8 mouse cellular contexts compared by ENCODE assay signal in the genomic region with DNA sequence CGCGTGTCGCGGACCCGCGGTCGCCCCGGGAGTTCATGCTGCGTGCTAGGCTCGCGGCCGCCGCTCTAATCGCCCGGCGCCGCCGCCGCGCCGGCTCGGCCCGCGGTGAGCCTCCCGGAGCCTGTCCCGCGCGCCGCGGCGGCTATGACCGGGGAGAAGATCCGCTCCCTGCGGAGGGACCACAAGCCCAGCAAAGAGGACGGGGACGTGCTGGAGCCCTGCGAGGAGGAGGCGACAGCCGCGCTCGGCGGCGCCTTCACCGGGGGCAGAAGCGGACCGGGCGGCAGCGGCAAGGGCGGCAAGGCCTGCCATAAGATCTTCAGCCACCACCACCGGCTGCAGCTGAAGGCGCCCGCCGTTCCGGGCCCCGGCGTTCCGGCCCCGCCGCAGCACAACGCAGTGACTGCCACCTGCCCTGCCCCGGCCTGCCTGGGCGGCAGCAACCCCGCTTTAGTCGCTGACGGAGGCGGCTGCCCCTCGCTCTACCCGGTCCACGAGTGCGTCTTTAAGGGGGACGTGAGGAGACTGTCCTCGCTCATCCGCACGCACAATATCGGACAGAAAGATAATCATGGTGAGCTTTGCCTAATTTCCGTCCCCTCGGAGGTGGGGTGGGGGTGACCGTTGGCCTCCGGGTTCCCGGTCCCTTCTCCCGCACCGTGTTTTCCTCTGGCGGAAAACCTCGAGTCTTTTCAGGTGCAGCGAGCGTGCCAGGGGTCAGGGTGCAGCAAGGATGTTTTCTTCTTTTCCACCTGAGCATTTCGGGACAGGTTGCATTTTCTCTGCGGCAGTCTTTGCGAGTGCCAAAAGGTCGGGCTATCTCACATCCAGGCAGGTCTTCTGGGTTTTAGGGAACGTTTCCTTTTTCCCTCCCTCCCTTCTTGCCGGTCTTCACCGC. TPM values are rescaled to one million over a fixed set of nuclear protein-coding genes. Genes with fewer than 3 reads are reported as not detected.
DNase-seq lines count a peak whose midpoint lies in the region; ATAC-seq and TF ChIP-seq lines count a peak whose summit lies in the region.

No protein-coding gene starts in this region.

- H3K4me1 ChIP-seq in cerebellum, adult 2 months (ENCODE audit: control insufficient read depth, insufficient read depth, low read length) = 0 out of 2 replicates have a peak, but pooled peaks cover 3% of the 10 kb centered on the region
- peaks cover 14% of the 10 kb centered on the region for H3K4me1 ChIP-seq in embryonic facial prominence, embryonic 10.5 days
- H3K4me1 ChIP-seq in heart, postnatal 0 days (ENCODE audit: control insufficient read depth, insufficient read depth) = peaks cover 15% of the 10 kb centered on the region; the same call in 1 of the 2 replicates

- no peak for DNase-seq in cerebellum, adult 2 months
- no peak for DNase-seq in cerebellum, postnatal 25 days
- DNase-seq in Patski (ENCODE audit: low read depth, low spot score) = no peak
- peak; percentile 65 for DNase-seq in embryonic facial prominence, embryonic 10.5 days (ENCODE audit: low spot score)
- DNase-seq in heart, postnatal 0 days (ENCODE audit: low spot score) = no peak
- peak; percentile 71 to 85 for DNase-seq in kidney, postnatal 25 days
- DNase-seq in lung, postnatal 25 days (ENCODE audit: low spot score) = peak; percentile 4
- DNase-seq in ovary, postnatal 14 days (ENCODE audit: low spot score) = peak; percentile 31

- no peak for TF ChIP-seq CTCF in cerebellum, adult 2 months (IDR thresholded peaks at IDR 0.05; ENCODE audit: borderline replicate concordance, insufficient read depth, low read depth, low read length)
- no peak for TF ChIP-seq CTCF in Patski (IDR thresholded peaks at IDR 0.05)
- TF ChIP-seq CTCF in heart, postnatal 0 days (IDR thresholded peaks at IDR 0.05; ENCODE audit: low read depth) = no peak

- H3K4me3 ChIP-seq in cerebellum, adult 2 months (replicated peaks; ENCODE audit: insufficient read depth, low read depth, low read length) = peak overlapping the region; percentile 69
- peak overlapping the region; percentile 98 for H3K4me3 ChIP-seq in embryonic facial prominence, embryonic 10.5 days
- peak overlapping the region; percentile 89 for H3K4me3 ChIP-seq in heart, postnatal 0 days (ENCODE audit: low read depth, low read length)

- CTCF ChIA-PET in Patski (lab: Charles Lee) = interaction anchor here (0.9 to 1.3 kb wide), 4 partner anchors 14 to 89 kb away, joined by 3 to 4 read pairs (median 3); partner anchors contain the start of genes Lrrc40 and Srsf11

- H3K36me3 ChIP-seq in embryonic facial prominence, embryonic 10.5 days (replicated peaks) = peaks cover 13% of the 10 kb centered on the region
- no peaks in the 10 kb centered on the region for H3K36me3 ChIP-seq in heart, postnatal 0 days (replicated peaks; ENCODE audit: control insufficient read depth, insufficient read depth, low read length)

- peak overlapping the region; percentile 95 for H3K27ac ChIP-seq in cerebellum, adult 2 months (ENCODE audit: insufficient read depth, low read length)
- H3K27ac ChIP-seq in embryonic facial prominence, embryonic 10.5 days (replicated peaks) = peak overlapping the region; percentile 97
- H3K27ac ChIP-seq in heart, postnatal 0 days (ENCODE audit: low read depth) = peak overlapping the region; percentile 98

- under 1% methylated on average over 83 of the region's 93 CpGs for WGBS in cerebellum, adult 2 months
- under 1% methylated on average over 93 of the region's 93 CpGs for WGBS in embryonic facial prominence, embryonic 10.5 days
- WGBS in heart, postnatal 0 days = under 1% methylated on average over 77 of the region's 93 CpGs

- peak; percentile 51 for ATAC-seq in Patski
- ATAC-seq in heart, postnatal 0 days (ENCODE audit: insufficient read depth, low read depth) = peak; percentile 64

- POLR2A ChIA-PET in Patski (lab: Charles Lee) = interaction anchor here (0.6 to 2.1 kb wide), 10 partner anchors 8 to 89 kb away, joined by 3 to 6 read pairs (median 4); partner anchors contain the start of genes Cth, Lrrc40 and Srsf11

- no peaks in the 10 kb centered on the region for H3K9me3 ChIP-seq in embryonic facial prominence, embryonic 10.5 days
- no peaks in the 10 kb centered on the region for H3K9me3 ChIP-seq in heart, postnatal 0 days (replicated peaks; ENCODE audit: control insufficient read depth, low read length)

- H3K27me3 ChIP-seq in cerebellum, adult 2 months (ENCODE audit: control insufficient read depth, insufficient read depth, low read length) = no peaks in the 10 kb centered on the region
- H3K27me3 ChIP-seq in Patski = no peaks in the 10 kb centered on the region
- H3K27me3 ChIP-seq in embryonic facial prominence, embryonic 10.5 days (replicated peaks; ENCODE audit: low read depth, poor library complexity, severe bottlenecking) = no peaks in the 10 kb centered on the region
- H3K27me3 ChIP-seq in heart, postnatal 0 days (ENCODE audit: control insufficient read depth, insufficient read depth, low read length) = no peaks in the 10 kb centered on the region

- peak overlapping the region; percentile 94 for H3K9ac ChIP-seq in heart, postnatal 0 days (replicated peaks; ENCODE audit: low read depth, low read length)

- no peak for TF ChIP-seq EP300 in heart, postnatal 0 days (IDR thresholded peaks at IDR 0.05; ENCODE audit: low read depth)

- in situ Hi-C loops in Patski (cut with MboI; ENCODE audit: low pct_unique_long_range_greater_than_20kb) = no loop called here

- TF ChIP-seq POLR2A in cerebellum, adult 2 months (IDR thresholded peaks at IDR 0.05; ENCODE audit: borderline replicate concordance, insufficient read depth, low read length) = no peak

- peak overlapping the region; percentile 96 for H3K4me2 ChIP-seq in heart, postnatal 0 days (ENCODE audit: low read depth, low read length)

RNA-seq across cellular contexts. Expression of gene Ankrd13c, which starts 0.6 kb away (rescaled TPM):
- 37.5 and 37.7 TPM in 2 replicates for polyA plus RNA-seq in cerebellum, adult 2 months (2012; rRNA removed)
- 90.6 TPM for polyA plus RNA-seq in Patski (2021)
- polyA plus RNA-seq in embryonic facial prominence, embryonic 10.5 days (2016; fragmentation: Nextera tagmentation; extraction: Ambion mirVana) = 19.1 and 19.7 TPM in 2 replicates
- 12.4 and 18.4 TPM in 2 replicates for total RNA-seq in heart, postnatal 0 days (2014; rRNA removed; ENCODE audit: low replicate concordance)
- 12.4 and 13.5 TPM in 2 replicates for polyA plus RNA-seq in heart, postnatal 0 days (2015; fragmentation: Nextera tagmentation; extraction: Ambion mirVana)

RNA-seq across cellular contexts. Expression of gene Cth, which starts 22.8 kb away (rescaled TPM):
- 3.3 and 3.9 TPM in 2 replicates for polyA plus RNA-seq in cerebellum, adult 2 months (2012; rRNA removed)
- polyA plus RNA-seq in Patski (2021) = 23.5 TPM
- polyA plus RNA-seq in embryonic facial prominence, embryonic 10.5 days (2016; fragmentation: Nextera tagmentation; extraction: Ambion mirVana) = 26.1 and 26.9 TPM in 2 replicates
- 1.1 and 3.0 TPM in 2 replicates for total RNA-seq in heart, postnatal 0 days (2014; rRNA removed; ENCODE audit: low replicate concordance)
- polyA plus RNA-seq in heart, postnatal 0 days (2015; fragmentation: Nextera tagmentation; extraction: Ambion mirVana) = 0.14 and 0.34 TPM in 2 replicates

Comparison
In these comparisons a context has a peak if more than half of its experiments do, and no peak if none do; other contexts are left out.
1. DNase-seq: peak in embryonic facial prominence, embryonic 10.5 days (single experiment), kidney, postnatal 25 days (2 of 2), lung, postnatal 25 days (single experiment) and ovary, postnatal 14 days (single experiment); none in cerebellum, adult 2 months (0 of 2), cerebellum, postnatal 25 days (0 of 2), Patski (single experiment) and heart, postnatal 0 days (single experiment).
2. Peak in every context shown above with its lines, with median percentiles within 50 percentile points of each other: H3K27ac ChIP-seq and H3K4me3 ChIP-seq.